Mouse (Mus musculus): ENCODE data around the gene Ranbp10. TPM values are rescaled to one million over a fixed set of nuclear protein-coding genes. Genes with fewer than 3 reads are reported as not detected.
A peak's percentile ranks its signal among the peaks of the same experiment; 100 is the strongest.

Ranbp10 gene
- polyA plus RNA-seq, 1 experiment = 20.4 TPM

GRCm38 (mm10) chr8:105788927-105789326 is 38.2 kb downstream of the Ranbp10 start:
- no peak for DNase-seq (ENCODE audit: low read depth)

GRCm38 (mm10) chr8:105788241-105788640 is 38.9 kb downstream of the Ranbp10 start:
- no peak for DNase-seq (ENCODE audit: low read depth)

GRCm38 (mm10) chr8:105780298-105780697 is 46.9 kb downstream of the Ranbp10 start:
- no peak for DNase-seq (ENCODE audit: low read depth)

GRCm38 (mm10) chr8:105777833-105778232 is 49.3 kb downstream of the Ranbp10 start:
- no peak for DNase-seq (ENCODE audit: low read depth)

DNA sequence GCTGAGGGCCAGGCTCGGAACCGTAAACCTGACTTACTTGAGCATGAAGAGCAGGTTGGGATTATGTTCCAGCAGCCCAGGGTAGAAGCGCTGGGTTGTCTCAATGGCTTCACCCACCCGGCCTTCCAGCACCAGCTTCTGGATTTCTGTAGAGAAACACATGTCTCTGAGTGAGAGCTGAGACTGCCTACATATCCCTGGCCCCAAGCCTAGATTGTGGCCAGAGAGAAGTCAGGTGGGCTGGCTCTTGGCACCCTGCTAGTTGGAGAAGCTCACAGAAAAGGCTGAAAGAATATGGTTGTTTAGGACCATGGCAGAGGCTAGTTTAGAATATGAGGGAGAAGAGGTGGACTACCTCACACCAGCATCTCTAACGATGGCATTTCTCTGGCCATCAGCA is 52.7 kb downstream of the Ranbp10 start:
- DNase-seq (ENCODE audit: low read depth) = no peak

GRCm38 (mm10) chr8:105773441-105773861 is 53.7 kb downstream of the Ranbp10 start:
- DNase-seq (ENCODE audit: low read depth) = no peak

DNA sequence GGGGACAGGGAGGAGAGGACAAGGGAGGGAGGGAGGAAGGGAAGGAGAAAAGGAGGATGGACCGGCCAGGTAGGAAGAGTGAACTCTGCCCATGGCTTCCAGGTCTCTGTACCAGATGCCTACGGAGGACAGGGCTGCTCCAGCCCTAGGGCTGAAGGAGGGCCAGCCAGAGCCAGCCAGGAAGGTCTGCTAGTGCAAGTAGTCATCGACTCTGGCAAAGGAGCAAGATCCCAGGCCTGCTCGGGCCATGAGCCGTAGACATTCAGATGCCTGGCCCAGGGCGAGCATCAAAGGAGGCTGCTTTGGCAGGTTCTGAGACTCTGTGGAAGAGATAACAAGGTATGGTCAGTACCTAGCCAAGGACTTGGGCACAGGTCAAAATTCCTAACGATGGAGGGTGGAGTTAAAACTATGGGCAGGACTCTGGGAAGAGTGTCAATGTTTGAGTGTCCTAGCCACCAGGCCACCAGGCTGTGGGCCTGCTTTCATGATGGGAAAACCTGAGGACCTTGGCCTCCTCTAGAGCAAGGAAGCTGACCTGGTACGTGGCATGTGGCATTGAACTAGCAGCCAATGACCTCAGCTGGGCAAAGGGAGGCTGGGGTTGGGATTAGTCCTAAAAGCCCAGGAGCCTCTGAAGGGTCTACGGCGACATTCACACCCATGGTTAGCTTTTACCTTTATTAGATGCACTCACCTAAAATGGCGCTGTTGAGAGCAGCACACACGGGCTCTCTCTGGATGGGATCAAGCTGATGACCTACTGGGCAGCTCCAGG is 55.6 kb downstream of the Ranbp10 start:
- no peak for DNase-seq (ENCODE audit: low read depth)

- no peak for DNase-seq (ENCODE audit: low read depth)
Observed at GRCm38 (mm10) chr8:105770609-105771008, 56.5 kb downstream of the Ranbp10 start.

GRCm38 (mm10) chr8:105768485-105769257 is 58.5 kb downstream of the Ranbp10 start:
- no peak for DNase-seq (ENCODE audit: low read depth)

DNA sequence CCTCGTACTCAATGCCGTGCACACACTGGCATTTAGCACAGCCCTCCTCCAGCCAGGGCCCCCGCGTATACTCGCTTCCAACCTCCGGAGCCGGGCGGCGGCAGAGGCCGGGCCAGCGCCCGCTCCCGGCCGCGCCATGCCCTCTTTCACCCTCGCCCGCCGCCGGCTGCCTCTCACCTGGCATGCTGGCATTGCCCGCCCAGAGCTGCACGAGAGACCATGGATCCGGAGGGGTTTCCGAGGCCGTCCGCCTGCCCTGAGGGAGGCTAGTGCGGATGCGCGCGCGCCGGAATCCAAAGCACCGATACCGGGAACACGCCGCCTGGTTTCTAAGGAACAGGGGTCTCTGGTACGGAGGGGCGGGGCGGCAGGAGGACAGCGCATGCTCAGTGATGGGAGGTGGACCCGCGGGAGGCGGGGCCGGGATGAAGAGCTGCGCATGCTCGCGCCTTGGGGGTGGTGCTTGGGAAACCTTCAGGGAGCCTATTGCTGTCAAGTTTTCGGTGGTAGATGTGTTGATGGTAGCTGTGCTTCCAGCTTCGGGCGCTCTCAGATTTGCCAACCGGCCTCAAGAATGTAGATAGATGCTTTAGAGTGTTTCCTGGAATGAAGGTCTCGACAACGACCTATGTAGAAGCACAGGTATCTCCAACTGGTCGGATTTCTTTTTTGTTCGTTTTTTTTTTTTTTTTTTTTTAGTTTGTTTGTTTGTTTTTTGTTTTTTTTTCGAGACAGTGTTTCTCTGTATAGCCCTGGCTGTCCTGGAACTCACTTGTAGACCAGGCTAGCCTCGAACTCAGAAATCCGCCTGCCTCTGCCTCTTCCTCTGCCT is 68.7 kb downstream of the Ranbp10 start, which contains the start of gene Gfod2:
Gfod2 (minus strand) TSS at position 388 of the 832 bp plus-strand sequence.
- no peak for DNase-seq (ENCODE audit: low read depth)

- DNase-seq (ENCODE audit: low read depth) = no peak
Observed at GRCm38 (mm10) chr8:105757796-105758276, 69.3 kb downstream of the Ranbp10 start.

- no peak for DNase-seq (ENCODE audit: low read depth)
Observed at GRCm38 (mm10) chr8:105754688-105755087, 72.5 kb downstream of the Ranbp10 start.

DNA sequence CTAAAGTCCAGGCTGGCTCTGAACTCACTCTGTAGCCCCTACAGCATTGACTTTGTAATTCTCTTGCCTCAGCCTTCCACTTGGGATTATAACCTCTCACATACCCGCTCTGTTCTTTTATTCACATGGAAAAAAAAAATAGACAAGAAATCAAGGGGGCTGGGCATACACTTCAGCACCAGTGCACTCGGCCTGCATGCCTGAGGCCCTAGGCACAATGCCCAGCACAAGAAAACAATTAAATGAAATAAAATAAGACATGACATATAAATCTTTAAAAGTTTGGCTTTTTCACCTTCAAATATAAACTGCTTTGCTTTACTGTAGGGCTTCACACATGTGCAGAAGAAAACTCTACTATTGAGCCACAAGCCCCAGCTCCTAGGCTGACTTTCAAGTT is 73.2 kb downstream of the Ranbp10 start:
- no peak for DNase-seq (ENCODE audit: low read depth)

GRCm38 (mm10) chr8:105750606-105751005 is 76.5 kb downstream of the Ranbp10 start:
- peak; percentile 58 for DNase-seq (ENCODE audit: low read depth)

- DNase-seq (ENCODE audit: low read depth) = no peak
Observed at GRCm38 (mm10) chr8:105743301-105743700, 83.8 kb downstream of the Ranbp10 start.

DNA sequence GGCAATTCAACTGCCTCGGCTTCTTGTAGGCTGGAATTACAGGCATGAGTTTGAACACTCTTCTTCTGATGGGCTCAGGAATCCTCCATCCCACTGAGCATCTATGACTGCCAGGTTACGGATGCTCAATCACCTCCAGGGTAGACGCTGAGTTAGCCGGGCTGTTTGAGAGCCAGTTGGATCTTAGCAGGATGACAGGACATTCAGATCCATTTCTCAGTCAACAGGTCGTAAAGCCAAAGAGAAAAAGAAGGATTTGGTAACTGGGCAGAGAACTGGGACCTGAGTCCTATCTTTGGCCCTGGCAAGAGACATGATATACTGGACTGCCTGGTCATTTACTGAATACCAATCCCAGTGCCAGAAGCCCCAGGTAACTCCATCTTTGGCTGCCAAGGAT is 87.9 kb downstream of the Ranbp10 start:
- DNase-seq (ENCODE audit: low read depth) = no peak

- no peak for DNase-seq (ENCODE audit: low read depth)
Observed at GRCm38 (mm10) chr8:105732186-105732585, 95.0 kb downstream of the Ranbp10 start.

- DNase-seq (ENCODE audit: low read depth) = no peak
Observed at GRCm38 (mm10) chr8:105727397-105728124, 99.6 kb downstream of the Ranbp10 start.

GRCm38 (mm10) chr8:105725726-105726125 is 101.4 kb downstream of the Ranbp10 start:
- DNase-seq (ENCODE audit: low read depth) = no peak

DNA sequence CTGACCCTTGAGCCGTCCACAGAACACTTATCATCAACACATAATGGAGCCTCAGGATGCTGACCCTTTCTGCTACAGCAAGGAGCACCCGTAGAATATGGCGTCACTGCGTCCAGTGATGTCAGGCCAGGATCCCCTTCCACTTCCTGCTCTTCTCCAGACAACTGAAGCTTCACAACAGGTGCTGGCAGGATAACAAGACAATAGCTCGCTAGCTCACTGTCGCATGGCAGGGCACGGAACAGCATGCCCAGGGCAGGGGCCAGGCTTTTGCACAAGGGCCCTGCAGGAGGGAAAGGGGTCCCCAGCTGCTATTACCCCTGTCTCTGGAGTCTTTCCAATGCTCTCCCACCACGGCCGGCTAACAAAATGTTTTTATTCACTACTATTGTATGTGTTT is 104.3 kb downstream of the Ranbp10 start:
- no peak for DNase-seq (ENCODE audit: low read depth)

DNA sequence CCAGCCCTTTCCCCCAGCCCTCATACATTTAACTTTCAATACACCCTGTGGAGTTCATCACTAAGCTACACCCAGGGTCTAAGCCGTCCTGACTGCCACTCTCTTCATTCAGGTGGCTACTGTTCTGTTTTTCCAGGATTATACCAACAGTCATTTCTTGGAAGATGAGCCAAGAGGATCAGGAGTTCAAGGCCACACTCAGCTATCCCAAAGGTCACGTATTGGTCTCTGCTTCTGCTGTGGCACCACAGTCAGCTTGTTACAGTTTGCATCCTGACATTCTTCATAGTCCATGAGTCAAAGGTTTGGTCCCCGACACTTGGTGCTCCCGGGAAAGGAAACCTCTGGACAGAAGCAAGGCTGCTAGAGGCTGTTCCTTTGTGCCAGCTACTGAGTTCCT is 107.5 kb downstream of the Ranbp10 start:
- DNase-seq (ENCODE audit: low read depth) = no peak
